Mouse (Mus musculus): ENCODE data around the gene Trio.
A peak's percentile ranks its signal among the peaks of the same experiment; 100 is the strongest.
"Not testable (repeated sequence)": the region's sequence is repeated elsewhere in the genome, so short reads cannot be mapped to it uniquely, and the experiment has no call there.

The Trio gene

GRCm38 (mm10) chr15:27771581-27771980 lies 254.1 kb downstream of the Trio start:
- no peak for DNase-seq (ENCODE audit: low spot score)

- DNase-seq (ENCODE audit: low spot score), result no peak
Measured at GRCm38 (mm10) chr15:27770513-27771196, 255.0 kb downstream of the Trio start.

GRCm38 (mm10) chr15:27761416-27761815 lies 264.2 kb downstream of the Trio start:
- DNase-seq (ENCODE audit: low spot score), result no peak

- no peak for DNase-seq (ENCODE audit: low spot score)
Measured at GRCm38 (mm10) chr15:27760655-27761054, 265.0 kb downstream of the Trio start.

GRCm38 (mm10) chr15:27759890-27760289 lies 265.8 kb downstream of the Trio start:
- no peak for DNase-seq (ENCODE audit: low spot score)

- no peak for DNase-seq (ENCODE audit: low spot score)
Measured at GRCm38 (mm10) chr15:27758680-27759079, 267.0 kb downstream of the Trio start.

- DNase-seq (ENCODE audit: low spot score), result no peak
Measured at GRCm38 (mm10) chr15:27756426-27756825, 269.2 kb downstream of the Trio start.

- peak; percentile 73 for DNase-seq (ENCODE audit: low spot score)
Measured at GRCm38 (mm10) chr15:27754571-27755260, 270.9 kb downstream of the Trio start.

- no peak for DNase-seq (ENCODE audit: low spot score)
Measured at GRCm38 (mm10) chr15:27753923-27754322, 271.7 kb downstream of the Trio start.

GRCm38 (mm10) chr15:27752677-27753342 lies 272.8 kb downstream of the Trio start:
- DNase-seq (ENCODE audit: low spot score), result no peak

- no peak for DNase-seq (ENCODE audit: low spot score)
Measured at GRCm38 (mm10) chr15:27751612-27752405, 273.8 kb downstream of the Trio start.

- no peak for DNase-seq (ENCODE audit: low spot score)
Measured at GRCm38 (mm10) chr15:27748739-27749138, 276.9 kb downstream of the Trio start.

- DNase-seq (ENCODE audit: low spot score), result no peak
Measured at GRCm38 (mm10) chr15:27747512-27747911, 278.1 kb downstream of the Trio start.

GRCm38 (mm10) chr15:27744995-27745394 lies 280.7 kb downstream of the Trio start:
- no peak for DNase-seq (ENCODE audit: low spot score)

- no peak for DNase-seq (ENCODE audit: low spot score)
Measured at GRCm38 (mm10) chr15:27740080-27740479, 285.6 kb downstream of the Trio start.

GRCm38 (mm10) chr15:27731818-27732217 lies 293.8 kb downstream of the Trio start:
- DNase-seq (ENCODE audit: low spot score), result no peak

- DNase-seq (ENCODE audit: low spot score), result no peak
Measured at GRCm38 (mm10) chr15:27726228-27726627, 299.4 kb downstream of the Trio start.

GRCm38 (mm10) chr15:27724796-27725680 lies 300.6 kb downstream of the Trio start:
- DNase-seq (ENCODE audit: low spot score), result no peak

GRCm38 (mm10) chr15:27724298-27724697 lies 301.4 kb downstream of the Trio start:
- DNase-seq (ENCODE audit: low spot score), result peak; percentile 35

- DNase-seq (ENCODE audit: low spot score), result no peak
Measured at GRCm38 (mm10) chr15:27723746-27724145, 301.9 kb downstream of the Trio start.

- DNase-seq (ENCODE audit: low spot score), result not testable (repeated sequence)
Measured at GRCm38 (mm10) chr15:27720297-27720696, 305.4 kb downstream of the Trio start.

Measured in testis, postnatal 14 days (tissue).